28 mouse cellular contexts compared by ENCODE assay signal in genomic region chr3:102446691-102447090, GRCm38 (mm10). TPM values are rescaled to one million over a fixed set of nuclear protein-coding genes. Genes with fewer than 3 reads are reported as not detected.
DNase-seq lines count a peak whose midpoint lies in the region; ATAC-seq and TF ChIP-seq lines count a peak whose summit lies in the region.
"Had no signal": no experiment of that assay in that cellular context is flagged by ENCODE, and none has a peak within 500 bp of the region (broad histone marks: within the 10 kb centered on the region; RNA-seq: fewer than 3 reads in every experiment).

No protein-coding gene starts in this region.

- intact Hi-C loops in heart, adult 2 months (cut with DNase I), result no loop called here
- intact Hi-C loops in heart, postnatal 10 days (cut with DNase I), result no loop called here

- no peak for ATAC-seq in heart, embryonic 11.5 days (replicated peaks; ENCODE audit: insufficient number of reproducible peaks, low FRiP score, low TSS enrichment)
- no peak for ATAC-seq in heart, embryonic 13.5 days (ENCODE audit: extremely low read depth, insufficient number of reproducible peaks, low FRiP score, low TSS enrichment)
- no peak for ATAC-seq in cerebellum, adult (ENCODE audit: insufficient number of reproducible peaks, low FRiP score, low TSS enrichment)
- ATAC-seq: forebrain, embryonic 13.5 days; hindbrain, postnatal 0 days; liver, embryonic 12.5 days; Patski had no signal

- H3K4me3 ChIP-seq in heart, adult 2 months, result no peak overlapping the region
- H3K4me3 ChIP-seq in heart, embryonic 11.5 days (ENCODE audit: low read depth, low read length), result no peak overlapping the region
- H3K4me3 ChIP-seq in liver, adult 2 months (ENCODE audit: insufficient read depth, low read depth, low read length), result no peak overlapping the region
- no peak overlapping the region for H3K4me3 ChIP-seq in heart, embryonic 13.5 days
- H3K4me3 ChIP-seq: embryonic facial prominence, embryonic 13.5 days; forebrain, embryonic 13.5 days; layer of hippocampus, adult 2 months; liver, embryonic 12.5 days had no signal

- no peaks in the 10 kb centered on the region for H3K9me3 ChIP-seq in heart, embryonic 11.5 days (replicated peaks; ENCODE audit: control insufficient read depth, low read length)
- H3K9me3 ChIP-seq in heart, embryonic 13.5 days, result no peaks in the 10 kb centered on the region
- H3K9me3 ChIP-seq: embryonic facial prominence, embryonic 13.5 days; forebrain, embryonic 13.5 days; G1E had no signal

- H3K79me2 ChIP-seq in heart, adult 2 months (replicated peaks; ENCODE audit: control insufficient read depth, insufficient read depth, low read length), result no peaks in the 10 kb centered on the region
- H3K79me2 ChIP-seq in liver, adult 2 months (ENCODE audit: control insufficient read depth, insufficient read depth, low read length), result no peaks in the 10 kb centered on the region

- no peaks in the 10 kb centered on the region for H3K27me3 ChIP-seq in heart, adult 2 months (ENCODE audit: control insufficient read depth, insufficient read depth, low read length)
- no peaks in the 10 kb centered on the region for H3K27me3 ChIP-seq in heart, embryonic 11.5 days (ENCODE audit: control insufficient read depth, insufficient read depth, low read length)
- H3K27me3 ChIP-seq in liver, adult 2 months (ENCODE audit: control insufficient read depth, insufficient read depth, low read length), result no peaks in the 10 kb centered on the region
- H3K27me3 ChIP-seq in heart, embryonic 13.5 days (replicated peaks), result no peaks in the 10 kb centered on the region
- H3K27me3 ChIP-seq: CH12.LX; embryonic facial prominence, embryonic 13.5 days; forebrain, embryonic 13.5 days; liver, embryonic 12.5 days; Patski had no signal

- H3K4me1 ChIP-seq in heart, adult 2 months (ENCODE audit: control insufficient read depth, insufficient read depth, low read length), result peaks cover 6% of the 10 kb centered on the region
- H3K4me1 ChIP-seq in heart, embryonic 11.5 days (ENCODE audit: control insufficient read depth, insufficient read depth, low read length), result no peaks in the 10 kb centered on the region; the same call in 1 of the 2 replicates
- H3K4me1 ChIP-seq in liver, adult 2 months (ENCODE audit: control insufficient read depth, insufficient read depth, low read length), result no peaks in the 10 kb centered on the region
- H3K4me1 ChIP-seq in heart, embryonic 13.5 days, result peaks cover 10% of the 10 kb centered on the region
- H3K4me1 ChIP-seq: embryonic facial prominence, embryonic 13.5 days; forebrain, embryonic 13.5 days; liver, embryonic 12.5 days had no signal

- H3K9ac ChIP-seq in heart, adult 2 months (ENCODE audit: low read depth, low read length), result no peak overlapping the region
- no peak overlapping the region for H3K9ac ChIP-seq in heart, embryonic 11.5 days (ENCODE audit: low read depth, low read length)
- H3K9ac ChIP-seq in liver, adult 2 months (ENCODE audit: low read depth, low read length), result no peak overlapping the region
- no peak overlapping the region for H3K9ac ChIP-seq in heart, embryonic 13.5 days
- H3K9ac ChIP-seq: embryonic facial prominence, embryonic 13.5 days; forebrain, embryonic 13.5 days; liver, embryonic 12.5 days had no signal

- TF ChIP-seq EP300 in heart, adult 2 months (IDR thresholded peaks at IDR 0.05; ENCODE audit: insufficient read depth, low read depth, low read length), result no peak

- no peak for TF ChIP-seq CTCF in heart, adult 2 months (IDR thresholded peaks at IDR 0.05)
- TF ChIP-seq CTCF in liver, adult 2 months (IDR thresholded peaks at IDR 0.05; ENCODE audit: low read depth, low read length), result no peak

- DNase-seq in heart, adult 2 months, result peak in 1 of 2 experiments; percentile 20
- peak; percentile 39 for DNase-seq in liver, adult 2 months (ENCODE audit: extremely low read depth, low read depth, low spot score)
- DNase-seq in liver, result no peak
- DNase-seq in heart, postnatal 10 days, result peak; percentile 32 to 33
- DNase-seq: adrenal gland, postnatal 36 days; B cell, adult 2 months; cerebellum, adult 18-20 months; cerebellum, postnatal 25 days; kidney, adult 11 months; kidney, postnatal 10 days; lung, adult 18-20 months; lung, postnatal 4 days; midbrain, embryonic 14.5 days; spleen, adult 18-20 months; thymus, postnatal 25 days had no signal

- TF ChIP-seq POLR2A in heart, adult 2 months (IDR thresholded peaks at IDR 0.05; ENCODE audit: insufficient read depth, low read depth, low read length), result no peak
- TF ChIP-seq POLR2A in liver, adult 2 months (IDR thresholded peaks at IDR 0.05; ENCODE audit: extremely low read depth, insufficient read depth, low read length), result no peak

- WGBS in heart, adult 2 months, result 53% methylated on average over 4 of the region's 4 CpGs
- WGBS in heart, embryonic 11.5 days (ENCODE audit: insufficient replicate concordance), result 57% methylated on average over 4 of the region's 4 CpGs
- WGBS in liver, adult 2 months, result 71% methylated on average over 4 of the region's 4 CpGs
- 58% methylated on average over 4 of the region's 4 CpGs for WGBS in heart, embryonic 13.5 days

- H3K4me2 ChIP-seq in heart, embryonic 11.5 days, result no peak overlapping the region
- H3K4me2 ChIP-seq in heart, embryonic 13.5 days, result no peak overlapping the region
- H3K4me2 ChIP-seq: embryonic facial prominence, embryonic 13.5 days; forebrain, embryonic 13.5 days; liver, embryonic 12.5 days had no signal

- H3K36me3 ChIP-seq in heart, adult 2 months (ENCODE audit: control insufficient read depth, insufficient read depth, low read length), result no peaks in the 10 kb centered on the region
- H3K36me3 ChIP-seq in heart, embryonic 11.5 days (ENCODE audit: control insufficient read depth, insufficient read depth, low read length), result no peaks in the 10 kb centered on the region
- no peaks in the 10 kb centered on the region for H3K36me3 ChIP-seq in liver, adult 2 months (ENCODE audit: control insufficient read depth, insufficient read depth, low read length)
- H3K36me3 ChIP-seq in heart, embryonic 13.5 days, result no peaks in the 10 kb centered on the region
- H3K36me3 ChIP-seq: embryonic facial prominence, embryonic 13.5 days; G1E; liver, embryonic 12.5 days had no signal

- peak overlapping the region; percentile 65 for H3K27ac ChIP-seq in heart, adult 2 months
- H3K27ac ChIP-seq in heart, embryonic 11.5 days (ENCODE audit: low read depth, low read length), result no peak overlapping the region
- H3K27ac ChIP-seq in liver, adult 2 months (replicated peaks; ENCODE audit: insufficient read depth, low read depth, low read length), result peak overlapping the region; percentile 67; the same call in 1 of the 2 replicates
- H3K27ac ChIP-seq in heart, embryonic 13.5 days (replicated peaks), result peak overlapping the region; percentile 56
- H3K27ac ChIP-seq: embryonic facial prominence, embryonic 13.5 days; forebrain, embryonic 13.5 days; hindbrain, postnatal 0 days; layer of hippocampus, adult 2 months; liver, embryonic 12.5 days had no signal

RNA-seq across cellular contexts. Expression of gene Ngf, which starts 23.0 kb away (rescaled TPM):
- 1 to 10 TPM; 5.1 to 6.1 TPM for total RNA-seq in heart, adult 2 months (2021)
- polyA plus RNA-seq in heart, adult 2 months (2012; rRNA removed), result 17.1 and 26.3 TPM in 2 replicates
- polyA plus RNA-seq in heart, embryonic 11.5 days (2014; fragmentation: Nextera tagmentation; extraction: Ambion mirVana), result 0.63 TPM in 1 of 2 replicates, not detected in the other
- 3.4 and 4.4 TPM in 2 replicates for total RNA-seq in liver, adult 2 months (2014; rRNA removed)
- 8.5 and 10.3 TPM in 2 replicates for polyA plus RNA-seq in liver, adult 2 months (2012; rRNA removed)
- 1.2 and 1.7 TPM in 2 replicates for polyA plus RNA-seq in heart, embryonic 13.5 days (2015; fragmentation: Nextera tagmentation; extraction: Ambion mirVana)
- 1 to 10 TPM; 6.4 to 9.0 TPM for total RNA-seq in heart, postnatal 10 days (2021)
- total RNA-seq: CH12.LX; granulocyte monocyte progenitor cell, adult 5-6 weeks; megakaryocyte-erythroid progenitor cell, adult 5-6 weeks had no signal
- polyA plus RNA-seq: G1E, Patski had no signal
